Mouse (Mus musculus): ENCODE data around the gene Iqck.

Gene Iqck

DNA sequence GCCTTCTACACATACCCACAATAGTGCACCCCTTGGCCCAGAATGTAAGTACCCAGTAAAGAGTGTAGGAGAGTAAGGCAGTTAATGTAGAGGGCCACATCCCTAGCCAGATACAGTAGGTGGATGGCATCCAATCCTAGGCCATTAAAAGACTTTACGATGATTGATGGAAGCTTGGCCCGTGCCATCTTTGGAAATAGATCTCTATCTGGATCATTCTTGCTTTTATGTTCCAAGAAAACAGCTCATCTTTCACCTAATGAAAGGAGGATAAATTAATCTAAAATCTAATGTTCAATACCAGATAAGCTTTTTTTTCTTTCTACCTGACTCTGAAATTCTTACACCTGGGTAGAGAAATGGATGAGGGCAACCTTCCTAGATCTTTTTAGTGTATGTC is 55.6 kb downstream of the Iqck start:
- in situ Hi-C loops (cut with MboI, MseI): no loop called here

DNA sequence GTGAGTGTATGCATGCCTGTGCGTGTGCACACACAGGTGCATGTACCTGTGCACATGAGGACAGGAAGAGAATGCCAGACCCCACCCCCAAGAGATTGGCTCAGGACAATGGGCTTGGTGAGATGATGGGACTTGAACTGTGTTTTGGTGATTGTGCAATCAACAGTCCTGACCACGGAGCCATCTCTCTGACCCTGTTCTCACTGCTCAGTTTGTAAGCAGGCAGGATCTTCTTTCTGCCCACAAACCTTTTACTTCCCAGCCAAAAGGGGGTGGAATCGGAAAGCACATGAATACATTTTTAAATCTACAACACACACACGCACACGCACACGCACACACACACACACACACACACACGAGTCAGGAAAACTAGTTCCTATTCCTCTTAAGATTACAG is 56.0 kb downstream of the Iqck start:
- in situ Hi-C loops (cut with MboI, MseI): no loop called here

DNA sequence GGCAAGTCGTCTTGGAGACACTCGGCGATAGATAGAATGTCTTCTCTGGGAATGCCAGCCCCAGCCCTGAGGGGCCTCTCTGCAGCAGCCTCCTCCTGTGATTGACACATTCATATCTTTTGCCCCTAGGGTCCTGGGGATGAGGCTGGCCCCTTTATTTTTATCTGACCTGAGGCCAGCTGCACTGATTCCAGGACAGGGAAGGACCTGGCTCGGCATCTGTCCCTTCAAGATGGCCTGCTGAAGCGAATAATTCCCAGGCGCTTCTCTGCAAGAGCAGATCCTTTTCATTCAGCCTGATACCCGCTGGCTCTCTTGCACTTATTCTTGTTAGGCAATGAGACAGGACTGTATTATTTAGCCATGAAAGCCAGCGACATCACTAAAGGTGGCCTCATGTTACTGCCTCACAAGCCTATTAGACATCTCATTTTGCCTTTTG is 56.5 kb downstream of the Iqck start:
- in situ Hi-C loops (cut with MboI, MseI): no loop called here

- in situ Hi-C loops (cut with MboI, MseI): no loop called here
Measured at GRCm38 (mm10) chr7:118914561-118915165, 59.1 kb downstream of the Iqck start.

GRCm38 (mm10) chr7:118919261-118920006 is 63.9 kb downstream of the Iqck start:
- in situ Hi-C loops (cut with MboI, MseI): no loop called here

DNA sequence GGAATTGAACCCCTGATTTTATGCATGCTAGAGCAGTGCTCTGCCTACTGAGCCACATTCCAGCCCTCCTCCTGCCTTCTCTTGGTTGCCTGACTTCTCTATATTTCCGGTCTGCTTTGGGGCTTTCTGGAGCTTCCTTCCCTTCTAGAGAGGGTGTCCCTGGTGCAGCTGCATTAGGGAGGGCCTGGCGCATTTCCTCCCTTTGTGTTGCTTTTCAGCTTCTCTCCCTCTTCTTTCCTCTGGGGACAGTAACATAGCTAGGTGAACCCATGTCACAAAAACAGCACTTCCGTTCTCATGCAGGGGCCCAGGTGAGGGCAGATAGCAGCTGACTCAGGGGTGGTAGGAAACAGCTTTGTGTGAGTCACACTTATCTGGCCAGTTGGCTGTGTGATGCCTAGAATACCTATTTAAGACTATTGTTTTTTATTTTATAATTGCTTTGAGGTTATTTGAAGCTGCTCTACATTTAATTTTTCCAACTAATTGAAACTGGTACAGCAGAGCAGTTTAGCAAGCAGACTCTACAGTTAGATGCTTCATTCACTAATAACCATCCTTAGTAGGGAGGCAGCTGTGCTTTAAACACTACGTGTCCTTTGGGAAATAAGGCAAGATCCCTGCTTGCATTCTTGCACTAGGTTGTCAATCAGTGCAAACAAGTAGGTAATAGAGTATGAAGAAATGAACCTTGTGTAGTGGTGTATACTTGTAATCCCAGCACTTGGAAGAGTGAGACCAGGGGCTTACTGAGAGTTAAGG is 67.1 kb downstream of the Iqck start:
- in situ Hi-C loops (cut with MboI, MseI): no loop called here

DNA sequence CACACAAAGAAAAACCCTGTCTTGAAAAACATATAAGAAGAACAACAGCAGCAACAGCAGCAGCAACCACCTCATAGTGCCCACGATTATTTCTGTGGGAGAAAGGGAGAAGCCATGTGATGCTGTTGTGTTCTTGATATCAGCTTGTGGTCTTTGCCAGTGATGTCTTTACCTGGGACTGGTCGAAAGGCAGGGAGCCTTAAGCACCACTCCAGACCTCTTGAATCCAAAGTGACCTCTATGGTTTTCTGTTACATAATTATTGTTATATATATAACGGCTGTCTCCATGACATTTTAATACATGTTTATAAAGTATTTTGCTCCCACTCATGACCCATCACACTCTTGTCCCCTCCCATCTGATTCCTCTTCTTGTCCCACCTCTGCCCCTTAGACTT is 70.0 kb downstream of the Iqck start:
- in situ Hi-C loops (cut with MboI, MseI): no loop called here

GRCm38 (mm10) chr7:118926516-118927260 is 71.1 kb downstream of the Iqck start:
- in situ Hi-C loops (cut with MboI, MseI): no loop called here

DNA sequence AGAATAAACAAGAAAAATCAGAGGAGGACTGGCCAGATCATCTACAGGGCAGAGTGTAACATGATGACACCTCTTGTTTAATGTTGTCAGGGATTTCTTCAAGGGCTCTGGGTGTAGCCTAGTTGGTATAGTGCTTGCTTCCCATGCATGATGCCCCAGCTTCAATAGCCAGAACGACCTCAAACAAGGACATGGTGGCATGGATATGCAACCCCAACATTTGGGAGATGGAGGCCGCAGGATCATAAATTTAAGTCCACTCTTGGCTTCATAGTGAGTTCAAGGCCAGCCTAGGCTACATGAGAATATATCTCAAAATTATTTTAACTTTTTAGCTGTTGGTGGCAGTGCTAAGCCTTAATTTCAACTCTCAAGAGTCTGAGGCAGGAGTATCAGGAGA is 71.7 kb downstream of the Iqck start:
- in situ Hi-C loops (cut with MboI, MseI): no loop called here

GRCm38 (mm10) chr7:118928316-118928715 is 72.8 kb downstream of the Iqck start:
- in situ Hi-C loops (cut with MboI, MseI): no loop called here

DNA sequence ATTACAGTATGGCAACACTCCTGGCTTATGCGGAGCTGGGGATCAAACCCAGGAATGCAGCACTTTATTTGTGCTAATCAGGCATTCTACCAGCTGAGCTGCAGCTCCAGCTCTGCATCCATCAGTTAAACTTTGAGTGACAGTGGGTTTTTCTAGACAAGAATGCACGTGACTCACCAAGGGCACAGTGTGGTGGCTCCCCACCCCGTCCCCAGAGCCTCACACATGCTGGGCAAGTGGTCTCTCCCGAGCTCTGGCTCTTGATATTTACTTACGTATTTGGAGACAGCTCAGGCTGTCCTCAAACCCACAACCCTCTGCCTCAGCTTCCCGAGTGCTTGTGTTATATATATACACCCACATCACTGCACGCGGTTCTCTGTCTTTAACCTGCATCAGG is 73.4 kb downstream of the Iqck start:
- in situ Hi-C loops (cut with MboI, MseI): no loop called here

- in situ Hi-C loops (cut with MboI, MseI): no loop called here
Measured at GRCm38 (mm10) chr7:118929601-118930311, 74.2 kb downstream of the Iqck start.

- in situ Hi-C loops (cut with MboI, MseI): no loop called here
Measured at GRCm38 (mm10) chr7:118931502-118932395, 76.2 kb downstream of the Iqck start.

GRCm38 (mm10) chr7:118935306-118935705 is 79.8 kb downstream of the Iqck start:
- in situ Hi-C loops (cut with MboI, MseI): no loop called here

DNA sequence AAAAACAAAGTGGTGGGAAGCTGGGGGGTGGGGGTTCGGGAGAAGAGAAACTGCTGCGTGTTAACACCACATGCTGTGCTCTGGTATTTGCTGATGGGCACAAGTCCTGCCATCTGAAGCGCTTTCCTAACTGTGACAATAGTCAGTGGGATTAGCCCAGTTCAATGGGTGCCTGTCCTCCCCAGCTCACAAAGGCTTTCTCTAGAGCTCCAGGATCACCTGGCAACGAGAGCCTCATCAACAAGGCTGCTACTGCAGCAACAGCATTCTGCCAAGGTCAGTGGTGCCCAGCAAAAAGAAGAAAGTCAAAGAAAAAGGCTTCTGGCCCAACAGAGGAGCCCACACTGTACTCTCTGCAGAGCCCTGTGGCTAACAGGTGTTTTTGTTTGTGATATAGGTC is 81.3 kb downstream of the Iqck start:
- in situ Hi-C loops (cut with MboI, MseI): no loop called here

GRCm38 (mm10) chr7:118937469-118938387 is 82.2 kb downstream of the Iqck start:
- in situ Hi-C loops (cut with MboI, MseI): no loop called here

DNA sequence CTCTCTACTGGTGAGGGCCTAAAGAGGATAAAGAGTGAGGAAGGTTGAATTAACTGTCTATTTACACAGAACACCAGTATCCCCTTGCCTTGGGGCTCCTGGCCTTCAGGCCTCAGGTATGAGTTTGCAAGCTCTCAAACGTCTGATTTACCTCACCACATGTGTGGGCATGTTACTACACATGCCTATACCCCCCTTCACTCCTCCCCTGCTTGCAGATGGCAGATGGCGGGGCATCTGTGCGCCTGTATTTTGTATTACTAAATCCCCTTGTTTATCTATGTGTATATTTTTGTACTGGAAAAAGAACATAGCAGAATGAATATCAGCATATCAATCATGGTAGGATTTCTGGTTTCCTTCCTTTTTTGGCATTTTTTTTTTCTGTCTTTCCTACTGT is 86.7 kb downstream of the Iqck start:
- in situ Hi-C loops (cut with MboI, MseI): no loop called here

DNA sequence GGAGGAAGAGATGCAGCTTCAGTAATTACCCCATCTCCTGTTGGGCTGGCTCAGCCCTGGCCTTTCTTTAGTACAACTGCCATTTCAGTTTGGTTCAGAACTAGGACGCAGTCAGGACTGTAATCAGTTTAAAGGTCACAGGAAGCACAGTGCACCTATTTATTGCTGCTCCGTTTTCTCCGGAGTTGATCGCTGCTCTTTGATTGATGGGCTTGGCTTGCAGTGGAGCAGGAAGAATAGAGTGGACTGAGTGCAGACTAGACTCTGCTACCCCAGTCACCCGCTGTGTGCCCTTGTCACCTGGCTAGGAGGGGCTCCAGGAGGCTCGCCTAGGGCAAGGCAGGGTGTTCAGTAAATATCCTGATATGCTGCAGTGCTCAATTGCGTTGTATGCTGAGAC is 87.6 kb downstream of the Iqck start:
- in situ Hi-C loops (cut with MboI, MseI): no loop called here

GRCm38 (mm10) chr7:118944884-118945283 is 89.3 kb downstream of the Iqck start:
- in situ Hi-C loops (cut with MboI, MseI): no loop called here
